Mouse (Mus musculus) myocyte (in vitro differentiated cells): Measurements from ENCODE around the gene Rbm8a.

Source experiments
- MAX ChIP-seq: IDR thresholded peaks from one replicate; pipeline ENCODE4 v1.6.1; 2011; ENCODE audit warnings: low read depth, mild to moderate bottlenecking, control low read depth
- POLR2A ChIP-seq: IDR thresholded peaks from one replicate; pipeline ENCODE4 v1.6.1; 2011; ENCODE audit warnings: low read depth, mild to moderate bottlenecking, control low read depth, moderate library complexity; ENCODE audit not compliant: insufficient read length
- POLR2AphosphoS2 ChIP-seq: IDR thresholded peaks from one replicate; pipeline ENCODE4 v1.6.1; 2011; ENCODE audit warnings: low read depth, control low read depth; ENCODE audit not compliant: insufficient read length
- TCF12 ChIP-seq: IDR thresholded peaks from one replicate; pipeline ENCODE4 v1.6.1; 2011; ENCODE audit warnings: mild to moderate bottlenecking, control low read depth; ENCODE audit not compliant: poor library complexity, insufficient read depth, severe bottlenecking

GRCm38 (mm10) chr3:96606618-96607017 is 23.1 kb upstream of the Rbm8a start:
- TF ChIP-seq MAX (no peak), POLR2AphosphoS2 (no peak), TCF12 (no peak), POLR2A (no peak)
